Mouse (Mus musculus) gastrocnemius, postnatal 4 days (tissue): ENCODE measurements around the gene Pmch. TPM values are rescaled to one million over a fixed set of nuclear protein-coding genes. Genes with fewer than 3 reads are reported as not detected.

Source experiments
- DNase-seq, 2 experiments: peaks; one replicate each; pipeline ENCODE4 v3.0.0; 2021 to 2022; ENCODE audit warnings: low spot score in 2 of 2, mixed read lengths in 2 of 2
- long read RNA-seq, 2 experiments: library from polyadenylated mRNA; stranded (forward); transcript quantifications; one replicate each; pipeline ENCODE4 v2.0.0; 2021
- total RNA-seq, 2 experiments: library from RNA; stranded (reverse); gene quantifications; 2 replicates each; pipeline ENCODE4 v1.2.3; 2021

Pmch gene
- total RNA-seq = not detected
- long read RNA-seq, experiment 1 = 0 reads
- long read RNA-seq, experiment 2 = 0 reads

DNA sequence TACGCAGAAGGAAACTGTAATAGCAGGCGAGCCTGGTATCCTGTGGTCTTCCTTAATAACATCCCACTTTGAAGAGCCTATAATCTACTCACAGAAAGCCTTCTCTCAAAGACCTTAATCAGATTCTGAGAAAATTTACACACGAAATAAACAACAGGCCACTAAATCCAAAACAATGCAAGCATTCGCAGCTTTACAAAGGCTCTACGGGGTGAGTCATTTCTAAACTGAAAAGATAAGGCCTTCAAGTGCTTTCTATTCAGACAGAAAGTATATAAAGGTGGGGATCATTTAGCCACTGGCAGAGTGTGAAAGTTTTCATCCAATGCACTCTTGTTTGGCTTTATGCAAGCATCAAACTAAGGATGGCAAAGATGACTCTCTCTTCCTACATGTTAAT lies at the start of gene Pmch:
Gene Pmch, plus strand, starts transcription at position 301 of the 400 bp plus-strand sequence.
- DNase-seq = no peak

DNA sequence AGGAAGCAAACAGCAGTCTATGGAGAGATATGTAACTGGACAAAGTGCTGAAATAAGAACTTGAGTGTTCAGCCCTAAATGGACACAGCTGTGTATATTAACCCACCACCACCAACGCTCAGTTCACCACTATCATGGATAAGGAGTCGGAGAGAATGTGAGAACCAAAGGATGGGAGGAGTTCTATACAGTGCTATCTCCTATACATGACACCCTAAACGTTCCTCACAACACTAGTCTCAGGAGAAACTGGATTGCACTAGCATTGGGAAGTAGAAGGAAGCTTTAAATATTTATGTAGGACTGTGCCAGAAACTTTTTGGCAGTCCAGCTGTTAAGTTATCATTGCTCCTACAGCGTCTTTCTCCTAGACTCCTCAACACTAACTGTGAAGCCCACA lies 46.6 kb upstream of the Pmch start:
- no peak for DNase-seq

DNA sequence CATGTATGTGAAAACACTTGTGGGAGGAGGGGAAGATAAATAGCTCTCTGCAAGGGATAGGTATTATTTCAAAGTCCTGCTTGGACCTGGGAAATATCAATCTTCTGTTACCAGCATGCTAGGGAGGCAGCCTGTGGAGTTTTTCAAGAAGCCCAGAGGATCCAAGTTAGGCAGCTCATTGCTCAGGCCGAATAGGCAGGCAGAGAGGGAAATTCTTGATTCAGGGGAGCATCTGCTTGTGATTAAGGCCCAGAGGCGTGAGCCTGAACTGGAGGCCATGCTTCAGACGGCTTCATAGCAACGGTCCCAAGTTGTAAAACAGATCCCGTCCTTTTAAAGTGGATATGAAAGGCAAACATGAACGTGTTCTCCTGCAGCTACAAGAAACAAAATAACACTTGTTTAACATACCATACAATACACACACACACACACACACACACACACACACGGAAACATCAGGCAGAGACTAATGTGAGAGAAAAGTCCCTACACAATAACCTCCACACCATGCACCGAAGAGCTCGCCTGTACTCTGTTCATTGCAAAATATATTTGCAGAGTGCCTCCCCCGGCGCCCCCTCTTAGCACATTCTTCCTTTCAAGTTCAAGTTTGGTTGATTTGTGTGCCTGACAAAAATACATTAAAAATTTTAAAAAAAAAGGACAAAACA lies 44.6 kb upstream of the Pmch start:
- peak in 1 of 2 experiments; percentile 26 for DNase-seq

DNA sequence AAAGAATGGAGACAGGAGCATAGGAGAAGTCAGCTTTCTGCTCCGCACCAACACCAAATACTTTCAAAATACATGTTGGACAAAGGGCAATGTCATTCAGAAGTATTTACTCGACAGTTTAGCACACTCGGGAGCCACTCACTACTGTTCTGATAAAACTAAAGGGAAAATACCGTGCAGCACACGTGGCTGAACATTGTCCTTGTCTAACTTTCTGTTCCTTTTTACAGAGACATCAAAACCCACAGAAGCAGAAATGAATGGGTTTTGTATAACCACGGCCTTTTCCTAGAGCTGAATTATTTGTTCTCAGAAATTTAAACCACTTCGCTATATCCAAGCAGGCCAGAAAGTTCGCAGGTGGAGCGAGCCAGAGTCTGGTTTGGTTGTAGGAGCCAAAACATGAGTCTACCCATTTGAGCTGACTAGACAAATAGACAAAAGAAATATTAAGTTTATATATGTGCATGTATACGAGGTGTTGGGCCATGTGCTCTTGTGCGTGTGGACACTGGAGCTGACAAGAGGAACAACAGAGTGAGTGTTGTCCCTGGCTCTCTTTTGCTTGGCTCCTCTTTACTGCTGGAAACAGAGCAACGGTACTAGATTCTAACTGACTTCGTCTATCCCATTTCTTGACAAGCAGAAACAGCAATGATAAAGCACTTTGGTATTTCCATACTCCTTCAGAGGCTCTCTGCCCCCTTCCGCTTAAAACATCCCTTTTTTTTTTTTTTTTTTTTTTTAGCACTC lies 36.5 kb upstream of the Pmch start:
- DNase-seq = no peak

DNA sequence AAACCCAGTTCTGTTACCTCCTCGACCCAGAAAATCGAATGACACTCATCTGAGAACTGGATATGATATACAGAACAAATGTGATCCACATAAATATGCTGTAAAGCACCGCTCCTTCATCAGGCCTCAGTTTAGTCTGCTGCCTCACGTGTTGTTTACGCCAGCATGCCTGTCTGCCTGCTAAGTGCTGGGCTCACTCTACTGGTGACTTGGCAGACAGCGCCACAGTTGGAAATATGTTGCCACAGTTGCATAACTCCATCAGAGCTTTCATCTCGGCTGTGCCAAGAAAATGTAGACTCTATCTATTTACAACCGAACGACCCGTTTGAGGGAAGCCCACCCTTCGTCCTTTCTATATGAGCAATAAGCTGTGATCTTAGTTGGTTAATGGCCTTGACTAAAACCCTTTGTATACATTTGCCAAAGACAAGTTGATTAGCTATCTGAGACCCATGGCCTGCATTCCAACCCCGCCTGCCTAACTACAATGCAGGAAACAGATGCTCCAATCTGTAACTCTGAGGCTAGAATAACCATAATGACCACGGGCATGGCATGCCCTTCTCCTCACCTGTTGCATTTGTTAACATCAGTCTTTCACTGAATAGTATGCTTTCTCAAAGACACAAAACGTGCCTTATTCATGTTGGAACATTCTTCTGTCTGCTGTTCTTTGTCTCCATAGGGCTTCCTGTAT lies 33.8 kb upstream of the Pmch start:
- peak in 1 of 2 experiments; percentile 24 for DNase-seq

DNA sequence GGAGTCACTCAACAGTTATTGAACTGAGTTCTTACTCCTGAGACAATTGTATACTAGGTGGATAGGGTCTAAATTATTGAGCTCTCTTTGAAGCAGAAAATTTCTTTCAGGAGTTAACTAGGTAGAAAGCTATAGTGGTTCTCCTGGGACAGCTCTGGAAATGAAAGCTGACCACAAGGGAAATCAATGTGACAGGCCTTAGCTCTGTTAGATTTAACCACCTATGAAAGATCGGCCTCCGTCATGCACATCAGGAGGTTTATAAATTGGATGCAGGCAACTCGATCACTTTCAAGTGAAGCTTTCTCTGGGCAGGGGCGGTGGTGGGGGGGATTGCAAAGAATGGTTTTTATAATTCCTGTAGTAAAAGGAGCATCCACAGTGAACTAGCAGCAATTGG lies 27.4 kb upstream of the Pmch start:
- DNase-seq = no peak

DNA sequence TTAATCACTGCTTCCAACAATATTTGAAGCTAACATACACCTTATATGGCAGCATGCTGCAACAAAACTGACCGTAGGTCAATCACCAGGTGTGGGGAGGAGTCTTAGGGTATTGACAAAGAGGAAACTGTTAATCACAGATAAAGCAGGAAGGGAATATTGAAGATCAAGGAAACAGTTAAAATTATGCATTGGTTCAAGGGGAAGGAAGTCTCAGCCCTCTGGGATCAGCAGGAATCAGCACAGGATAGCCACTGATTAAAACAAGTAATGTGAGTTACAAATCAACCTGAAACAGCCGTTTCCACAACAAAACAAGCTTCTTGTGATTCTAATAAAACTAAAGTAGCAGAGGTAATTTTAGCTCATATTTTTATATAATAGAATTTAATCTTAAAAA lies 26.0 kb upstream of the Pmch start:
- no peak for DNase-seq

DNA sequence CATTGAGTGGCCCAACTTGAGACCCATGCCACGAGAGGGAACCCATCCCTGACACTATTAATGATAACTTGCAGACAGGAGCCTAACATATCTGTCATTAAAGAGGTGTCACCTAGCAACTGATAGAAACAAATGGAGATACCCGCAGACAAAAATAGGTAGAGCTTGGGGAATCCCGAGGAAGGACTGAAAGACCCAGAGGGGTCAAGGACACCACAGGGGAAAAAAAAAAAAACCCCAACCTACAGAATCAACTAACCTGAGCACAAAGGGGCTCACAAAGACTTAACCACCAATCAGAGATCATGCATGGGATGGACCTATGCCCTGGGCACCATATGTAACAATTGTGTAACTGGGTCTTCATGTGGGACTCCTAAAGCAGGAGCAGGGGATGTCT lies 23.5 kb upstream of the Pmch start:
- no peak for DNase-seq

DNA sequence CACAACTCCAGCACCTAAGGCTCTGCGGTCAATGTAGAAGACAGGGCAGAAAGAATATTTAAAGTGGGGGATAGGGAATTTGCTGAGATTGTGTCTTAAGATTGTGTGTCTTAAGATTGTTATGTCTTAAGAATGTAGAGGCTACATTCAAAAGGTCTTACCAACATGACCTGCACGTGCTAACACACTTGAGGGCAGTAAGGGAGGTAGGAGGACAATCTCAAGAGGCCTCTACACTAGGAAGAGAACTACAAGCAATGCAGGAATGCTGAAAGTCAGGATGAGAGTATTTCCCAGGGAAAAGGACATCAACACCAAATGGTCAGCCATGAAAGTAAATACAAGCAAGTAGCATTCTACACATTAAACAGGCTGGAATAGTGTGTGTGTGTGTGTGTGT lies 15.3 kb downstream of the Pmch start:
- no peak for DNase-seq

DNA sequence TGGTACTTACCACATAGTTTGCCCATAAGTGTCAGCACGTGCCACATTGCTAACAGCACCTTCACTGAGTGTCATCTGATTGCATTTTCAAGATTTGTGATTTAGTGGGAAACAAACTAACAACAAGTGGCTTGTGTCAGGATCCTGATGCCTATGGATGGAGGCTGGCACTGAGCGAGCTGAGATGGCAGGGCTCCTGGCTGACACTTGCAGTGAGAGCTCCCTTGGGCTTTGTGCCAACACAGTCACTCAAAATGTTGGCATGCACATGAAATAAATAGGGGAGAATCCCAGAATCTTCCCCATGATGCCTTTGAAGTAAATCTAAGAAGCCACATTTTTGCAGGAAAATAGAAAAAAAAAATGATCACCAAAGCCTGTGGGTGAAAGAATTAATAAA lies 22.4 kb downstream of the Pmch start:
- no peak for DNase-seq

DNA sequence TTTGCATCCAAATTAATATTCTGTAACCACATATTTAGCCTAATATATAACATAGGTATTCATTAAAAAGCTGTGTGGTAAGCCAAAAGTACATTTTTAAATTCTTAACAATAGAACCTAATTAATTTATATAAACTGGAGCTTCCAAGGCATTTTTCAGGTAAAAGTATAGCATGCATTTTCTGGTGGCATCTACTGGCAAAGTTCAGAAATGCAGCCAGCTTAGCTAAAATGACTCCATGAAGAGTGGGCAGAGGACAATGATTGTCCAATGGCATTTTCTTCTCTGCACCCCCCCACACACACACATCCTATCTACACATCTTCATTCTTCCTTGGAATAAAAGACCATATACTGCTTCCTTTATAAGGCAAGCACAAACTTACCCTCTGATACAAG lies 28.8 kb downstream of the Pmch start:
- no peak for DNase-seq

DNA sequence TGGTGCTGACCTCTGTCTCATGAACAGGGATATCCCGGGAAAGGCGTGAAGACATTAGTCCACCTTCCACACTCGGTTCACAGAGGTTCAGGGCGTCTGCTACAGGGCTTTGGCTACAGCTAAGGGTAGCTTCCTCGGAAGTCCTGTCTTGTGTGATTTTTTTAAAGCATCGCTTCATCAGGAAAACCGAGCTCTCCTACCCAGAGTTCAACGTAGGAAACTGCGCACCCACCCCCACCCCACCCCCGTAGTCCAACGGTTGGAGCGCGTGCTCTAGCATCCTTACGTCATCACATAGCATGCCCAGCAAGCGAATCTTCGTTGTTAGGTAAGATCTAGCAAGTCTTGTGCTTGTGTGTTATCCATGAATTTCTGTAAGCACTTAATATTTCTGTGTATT lies 44.8 kb downstream of the Pmch start:
- DNase-seq = no peak

Other genes starting within 250 kb of the Pmch start
- 100 to 1,000 TPM; 178 TPM for gene Igf1, start 232.8 kb upstream of the Pmch start, total RNA-seq
- 1 to 10 TPM; 3.2 to 3.7 TPM for gene Parpbp, start 55.9 kb downstream of the Pmch start, total RNA-seq
- 10 to 100 TPM; 10.2 to 14.1 TPM for gene Nup37, start 55.9 kb downstream of the Pmch start, total RNA-seq
- gene Washc3, start 110.0 kb downstream of the Pmch start, total RNA-seq = 10 to 100 TPM; 44.9 to 48.7 TPM